Mouse (Mus musculus) embryonic fibroblast, embryonic 13.5 days (primary cell): Measurements from ENCODE around the gene Cntrl. TPM values are rescaled to one million over a fixed set of nuclear protein-coding genes. Genes with fewer than 3 reads are reported as not detected.

ENCODE experiments used
- H3K27ac ChIP-seq: 2 replicates; pipeline ENCODE4 v1.5.1; 2012; ENCODE audit warnings: low read length, control low read depth, inconsistent platforms; ENCODE audit not compliant: insufficient read depth
- H3K4me1 ChIP-seq: 2 replicates; pipeline ENCODE4 v1.6.1; 2011; ENCODE audit warnings: low read length; ENCODE audit not compliant: control insufficient read depth, insufficient read depth
- H3K4me3 ChIP-seq: 2 replicates; pipeline ENCODE4 v1.5.1; 2011; ENCODE audit warnings: mild to moderate bottlenecking, control low read depth, low read length; ENCODE audit not compliant: insufficient read depth
- CTCF ChIP-seq: IDR thresholded peaks from 2 replicates; pipeline ENCODE4 v1.5.1; 2011; ENCODE audit warnings: mild to moderate bottlenecking, control low read depth, low read length, moderate library complexity, borderline replicate concordance; ENCODE audit not compliant: insufficient read depth
- POLR2A ChIP-seq: IDR thresholded peaks from 2 replicates; pipeline ENCODE4 v1.6.1; 2011; ENCODE audit warnings: low read depth, mild to moderate bottlenecking, control low read depth, low read length, moderate library complexity
- polyA plus RNA-seq: library from polyadenylated mRNA; stranded (reverse); fragments of >200 nt; gene quantifications from 2 replicates; pipeline ENCODE4 v1.2.4, GENCODE M21; 2011; ENCODE audit warnings: low read depth; ENCODE audit not compliant: missing spikeins, insufficient read length

The Cntrl gene
- polyA plus RNA-seq, 1 experiment: 24.4 TPM

GRCm38 (mm10) chr2:35153179-35153578 lies 43.9 kb downstream of the Cntrl start:
- no peak overlapping the region for H3K4me3 ChIP-seq
- no peak for TF ChIP-seq CTCF
- TF ChIP-seq POLR2A: no peak
- H3K27ac ChIP-seq: no peak overlapping the region
- H3K4me1 ChIP-seq: no peaks in the 10 kb centered on the region

DNA sequence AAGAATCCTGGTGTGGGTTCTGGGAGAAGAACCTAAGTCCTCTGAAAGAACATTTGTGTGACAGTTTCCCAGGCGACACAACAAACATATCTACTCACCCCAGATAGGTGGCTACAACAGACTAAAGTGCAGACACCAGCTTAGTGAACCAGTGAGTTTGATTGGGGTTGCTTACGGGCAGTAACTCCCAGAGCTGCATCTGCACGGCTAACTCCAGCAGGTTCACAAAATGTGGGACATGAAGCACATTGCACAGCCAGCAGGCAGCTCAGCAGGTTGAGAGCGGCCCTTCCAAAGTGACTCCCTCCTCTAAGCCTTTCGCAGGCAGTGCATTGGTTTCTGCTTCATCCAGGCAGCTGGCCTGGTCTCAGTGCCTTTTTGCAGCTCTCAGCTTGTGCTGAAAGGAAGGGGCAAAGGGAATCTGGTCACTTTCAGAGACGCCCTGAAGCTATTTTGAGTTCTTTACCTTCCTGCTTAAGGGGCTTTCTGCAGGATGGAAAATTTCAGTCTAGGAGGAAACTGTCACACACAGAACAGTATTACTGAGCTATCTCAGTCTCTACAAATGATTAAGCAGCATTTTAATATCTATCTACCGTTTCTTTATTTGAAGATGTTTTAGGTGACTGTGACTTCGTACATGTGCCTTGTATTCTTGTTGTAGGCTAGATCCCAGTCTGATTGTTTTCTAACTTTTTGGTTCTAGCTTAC lies 44.7 kb downstream of the Cntrl start:
- Histone ChIP-seq H3K4me3 (no peak overlapping the region), H3K4me1 (no peaks in the 10 kb centered on the region), H3K27ac (no peak overlapping the region)
- TF ChIP-seq POLR2A (no peak), CTCF (no peak)

DNA sequence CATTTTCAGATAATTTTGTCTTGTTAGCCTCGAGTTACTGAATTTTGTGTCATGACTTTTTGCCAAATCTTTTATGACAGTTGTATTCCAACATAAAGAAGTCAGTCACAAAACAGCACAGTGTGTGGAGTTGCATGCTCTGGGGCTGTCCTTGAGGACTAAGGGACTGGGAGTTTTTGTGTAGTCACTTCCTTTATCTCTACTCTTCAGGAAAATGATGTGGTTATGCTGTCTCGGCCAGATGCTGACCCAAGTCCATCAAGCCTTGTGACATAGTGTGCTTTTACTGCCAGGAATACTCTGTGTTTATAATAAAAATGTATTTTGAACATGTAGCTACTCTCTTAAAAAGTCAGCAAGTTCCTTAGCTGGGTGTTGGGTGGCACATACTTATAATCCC lies 47.7 kb downstream of the Cntrl start:
- TF ChIP-seq POLR2A (no peak), CTCF (no peak)
- Histone ChIP-seq H3K4me1 (no peaks in the 10 kb centered on the region), H3K27ac (no peak overlapping the region), H3K4me3 (no peak overlapping the region)

DNA sequence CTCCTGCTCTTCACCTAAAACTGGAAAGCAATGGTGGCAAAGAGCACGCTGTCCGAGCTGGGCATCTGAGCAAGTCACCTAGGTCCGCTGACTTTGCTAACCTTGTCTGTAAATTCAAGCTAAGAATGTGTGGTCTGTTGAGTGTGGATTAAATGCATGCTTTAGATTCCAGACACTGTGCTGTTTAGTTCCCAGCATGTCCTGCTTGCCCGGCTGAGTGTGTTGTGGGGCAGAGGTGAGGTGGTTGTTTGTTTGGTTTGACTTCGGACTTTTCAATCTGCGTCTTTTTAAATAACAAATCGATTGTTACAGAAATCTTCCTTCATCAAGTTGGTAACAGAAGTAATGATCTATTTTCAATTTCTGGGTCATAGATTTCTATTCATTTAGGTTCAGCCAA lies 48.5 kb downstream of the Cntrl start:
- no peaks in the 10 kb centered on the region for H3K4me1 ChIP-seq
- H3K4me3 ChIP-seq: no peak overlapping the region
- H3K27ac ChIP-seq: no peak overlapping the region
- TF ChIP-seq CTCF (no peak), POLR2A (no peak)

- Histone ChIP-seq H3K4me1 (no peaks in the 10 kb centered on the region), H3K27ac (no peak overlapping the region), H3K4me3 (no peak overlapping the region)
- TF ChIP-seq CTCF (no peak), POLR2A (no peak)
Observed at GRCm38 (mm10) chr2:35158358-35158757, 49.1 kb downstream of the Cntrl start.

GRCm38 (mm10) chr2:35160206-35160605 lies 50.9 kb downstream of the Cntrl start:
- Histone ChIP-seq H3K4me3 (no peak overlapping the region), H3K27ac (no peak overlapping the region), H3K4me1 (no peaks in the 10 kb centered on the region)
- TF ChIP-seq CTCF (no peak), POLR2A (no peak)

GRCm38 (mm10) chr2:35161846-35162488 lies 52.7 kb downstream of the Cntrl start:
- Histone ChIP-seq H3K4me1 (no peaks in the 10 kb centered on the region), H3K4me3 (no peak overlapping the region), H3K27ac (no peak overlapping the region)
- TF ChIP-seq CTCF: no peak
- TF ChIP-seq POLR2A: no peak

DNA sequence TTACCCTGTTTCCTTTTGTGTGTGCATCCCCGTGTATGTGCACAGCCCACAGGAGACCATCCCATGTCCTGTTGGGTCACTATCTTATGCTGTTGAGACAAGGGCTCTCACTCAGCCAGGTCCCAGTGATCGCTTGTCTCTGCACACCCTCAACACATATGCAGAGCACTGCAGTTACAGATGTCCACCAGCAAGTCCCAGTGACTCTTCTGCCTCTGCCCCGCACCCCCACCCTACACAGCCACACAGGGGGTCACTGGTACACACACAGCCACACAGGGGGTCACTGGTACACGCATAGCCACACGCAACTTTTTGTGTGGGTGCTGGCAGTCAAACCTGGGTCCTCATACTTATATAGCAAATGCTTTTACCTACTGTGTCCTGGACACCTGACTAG lies 54.1 kb downstream of the Cntrl start:
- Histone ChIP-seq H3K4me3 (no peak overlapping the region), H3K4me1 (no peaks in the 10 kb centered on the region), H3K27ac (no peak overlapping the region)
- no peak for TF ChIP-seq CTCF
- no peak for TF ChIP-seq POLR2A

- TF ChIP-seq POLR2A (no peak), CTCF (no peak)
- Histone ChIP-seq H3K4me1 (no peaks in the 10 kb centered on the region), H3K27ac (no peak overlapping the region), H3K4me3 (no peak overlapping the region)
Observed at GRCm38 (mm10) chr2:35165416-35165815, 56.1 kb downstream of the Cntrl start.

DNA sequence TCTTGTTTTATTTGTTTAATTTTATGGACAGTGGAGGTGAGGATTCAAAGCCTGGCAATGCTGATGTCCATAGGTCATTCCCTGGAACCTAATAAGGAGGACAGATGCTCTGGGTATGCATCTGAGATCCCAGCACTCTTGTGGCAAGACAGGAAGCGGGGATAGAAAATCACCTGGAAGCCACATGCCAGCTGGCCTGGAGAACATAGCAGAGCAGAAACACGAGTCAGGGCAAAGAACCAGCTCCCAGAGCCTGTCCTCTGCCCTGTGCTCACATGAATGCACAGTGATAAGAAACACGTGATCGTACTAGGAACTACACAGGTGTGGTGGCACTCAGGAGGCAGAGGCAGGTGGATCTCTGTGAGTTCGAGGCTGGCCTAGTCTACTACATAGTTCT lies 57.5 kb downstream of the Cntrl start:
- Histone ChIP-seq H3K27ac (no peak overlapping the region), H3K4me3 (no peak overlapping the region), H3K4me1 (no peaks in the 10 kb centered on the region)
- no peak for TF ChIP-seq POLR2A
- TF ChIP-seq CTCF: no peak

DNA sequence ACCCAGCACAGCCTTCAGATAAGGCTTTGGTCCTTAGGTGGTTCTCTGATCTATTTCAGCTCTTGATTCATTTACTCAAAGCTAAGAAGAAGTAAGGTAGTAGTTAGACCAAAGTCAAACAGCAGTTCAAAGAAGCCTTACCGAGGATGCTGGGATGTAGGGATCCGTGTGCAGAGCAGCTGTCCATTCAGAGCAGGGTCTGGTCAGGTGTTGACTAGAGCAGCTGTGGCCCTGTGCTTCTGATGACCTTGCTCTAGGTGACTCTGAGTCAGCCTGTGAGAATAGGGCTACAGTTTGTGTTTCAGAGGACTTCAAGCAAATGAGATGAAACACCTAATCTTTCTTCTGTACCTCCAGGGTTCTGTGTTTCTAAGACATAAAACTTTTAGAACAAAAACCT lies 60.2 kb downstream of the Cntrl start:
- no peak overlapping the region for H3K27ac ChIP-seq
- H3K4me1 ChIP-seq: no peaks in the 10 kb centered on the region
- TF ChIP-seq POLR2A (no peak), CTCF (no peak)
- no peak overlapping the region for H3K4me3 ChIP-seq
